Mouse (Mus musculus) liver, postnatal 0 days (tissue): ENCODE data around the gene Acacb. TPM values are rescaled to one million over a fixed set of nuclear protein-coding genes. Genes with fewer than 3 reads are reported as not detected.
A peak's percentile ranks its signal among the peaks of the same experiment; 100 is the strongest.

ENCODE experiments used
- ATAC-seq: fragments of 200-750 bp; cut with Nextera tagmentation; 2 replicates; pipeline ENCODE4 v1.8.0; 2017; ENCODE audit warnings: mild to moderate bottlenecking, moderate library complexity
- DNase-seq: peaks from one replicate; pipeline ENCODE4 v3.0.0-alpha.2; 2016
- H3K27ac ChIP-seq: fragments of 300-500 bp; sonication (generic); 2 replicates; pipeline ENCODE4 v1.5.1; 2014; ENCODE audit warnings: antibody characterized with exemption, moderate library complexity, mild to moderate bottlenecking, low read depth
- H3K27me3 ChIP-seq: fragments of 300-500 bp; sonication (generic); 2 replicates; pipeline ENCODE4 v1.6.1; 2014; ENCODE audit warnings: low read length, control low read depth, mixed read lengths; ENCODE audit not compliant: insufficient read depth
- H3K36me3 ChIP-seq: fragments of 300-500 bp; sonication (generic); replicated peaks from 2 replicates; pipeline ENCODE4 v1.6.1; 2014; ENCODE audit warnings: mild to moderate bottlenecking, control low read depth, low read length, moderate library complexity, mixed read lengths; ENCODE audit not compliant: insufficient read depth
- H3K4me1 ChIP-seq: fragments of 300-500 bp; sonication (generic); 2 replicates; pipeline ENCODE4 v1.6.1; 2014; ENCODE audit warnings: antibody characterized with exemption, mild to moderate bottlenecking, control low read depth; ENCODE audit not compliant: insufficient read depth
- H3K4me2 ChIP-seq: fragments of 300-500 bp; sonication (generic); 2 replicates; pipeline ENCODE4 v1.6.1; 2014; ENCODE audit warnings: low read depth, mild to moderate bottlenecking, low read length, moderate library complexity, mixed read lengths
- H3K4me3 ChIP-seq: fragments of 300-500 bp; sonication (generic); 2 replicates; pipeline ENCODE4 v1.5.1; 2014; ENCODE audit warnings: low read depth, low read length
- H3K9ac ChIP-seq: fragments of 300-500 bp; sonication (generic); replicated peaks from 2 replicates; pipeline ENCODE4 v1.6.1; 2014; ENCODE audit warnings: mild to moderate bottlenecking, moderate library complexity
- H3K9me3 ChIP-seq: fragments of 300-500 bp; sonication (generic); 2 replicates; pipeline ENCODE4 v1.6.1; 2016; ENCODE audit warnings: mild to moderate bottlenecking, control low read depth, low read length, mixed read lengths
- CTCF ChIP-seq: sonication (generic); IDR thresholded peaks from 2 replicates; pipeline ENCODE4 v1.5.1; 2016; ENCODE audit warnings: antibody characterized with exemption, low read depth
- EP300 ChIP-seq: IDR thresholded peaks from 2 replicates; pipeline ENCODE4 v1.6.1; 2016; ENCODE audit warnings: antibody characterized with exemption, low read depth, mild to moderate bottlenecking
- WGBS: fragments of 180-500 bp; shearing (Covaris S2); extraction: QIAGEN DNeasy Blood & Tissue Kit; methylation state at CpG from one replicate; pipeline ENCODE4 v1.1.7; 2014; ENCODE audit not compliant: insufficient replicate concordance; 5-methylcytosine and 5-hydroxymethylcytosine counted together
- polyA plus RNA-seq: library from polyadenylated mRNA; unstranded; fragments of >200 nt; fragmentation: Nextera tagmentation; extraction: Ambion mirVana; gene quantifications from 2 replicates; pipeline ENCODE4 v1.2.1, GENCODE M21; 2015

The Acacb gene
- polyA plus RNA-seq, 1 experiment from 2014 or later: 1.2 TPM

DNA sequence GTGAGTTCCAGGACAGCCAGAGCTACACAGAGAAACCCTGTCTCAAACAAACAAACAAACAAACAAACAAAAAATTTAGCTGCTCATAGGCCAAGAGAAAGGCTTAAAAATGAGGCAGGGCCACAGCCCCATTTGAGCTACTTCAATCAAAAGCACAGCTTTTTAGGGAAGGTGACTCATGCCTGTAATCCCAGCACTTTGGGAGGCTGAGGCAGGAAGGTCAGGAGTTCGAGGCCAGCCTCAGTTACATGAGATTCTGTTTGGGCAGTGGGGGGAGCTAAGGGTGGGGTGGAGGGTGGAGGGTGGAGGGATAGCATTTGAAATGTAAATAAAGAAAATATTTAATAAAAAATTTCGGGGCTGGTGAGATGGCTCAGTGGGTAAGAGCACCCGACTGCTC, 26.6 kb downstream of the Acacb start:
- DNase-seq (no peak), ATAC-seq (no peak)
- Histone ChIP-seq H3K9ac (no peak overlapping the region), H3K4me3 (no peak overlapping the region), H3K4me1 (peaks cover 16% of the 10 kb centered on the region), H3K4me2 (no peak overlapping the region), H3K36me3 (no peaks in the 10 kb centered on the region; the same call in 1 of the 2 replicates), H3K27ac (no peak overlapping the region), H3K9me3 (no peaks in the 10 kb centered on the region), H3K27me3 (no peaks in the 10 kb centered on the region)
- WGBS: 85% methylated on average over 3 of the region's 3 CpGs
- TF ChIP-seq CTCF: no peak

DNA sequence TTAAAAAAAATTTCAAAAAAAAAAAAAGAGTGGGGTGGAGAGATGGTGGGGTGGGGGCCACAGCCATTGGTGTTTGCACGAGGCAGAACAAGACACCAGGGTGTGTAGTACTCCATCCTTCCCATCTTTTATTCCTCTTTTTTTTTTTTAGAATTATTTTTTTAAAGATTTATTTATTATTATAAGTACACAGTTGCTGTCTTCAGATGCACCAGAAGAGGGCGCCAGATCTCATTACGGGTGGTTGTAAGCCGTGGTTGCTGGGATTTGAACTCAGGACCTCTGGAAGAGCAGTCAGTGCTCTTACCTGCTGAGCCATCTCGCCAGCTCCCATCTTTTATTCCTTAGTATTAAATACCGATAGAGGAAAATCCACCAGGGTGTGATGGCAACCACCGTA, 27.1 kb downstream of the Acacb start:
- ATAC-seq: no peak
- Histone ChIP-seq H3K4me3 (no peak overlapping the region), H3K9ac (no peak overlapping the region), H3K27me3 (no peaks in the 10 kb centered on the region), H3K27ac (no peak overlapping the region), H3K36me3 (no peaks in the 10 kb centered on the region; the same call in 1 of the 2 replicates), H3K4me1 (peaks cover 16% of the 10 kb centered on the region), H3K4me2 (no peak overlapping the region), H3K9me3 (no peaks in the 10 kb centered on the region)
- DNase-seq: no peak
- WGBS: 62% methylated on average over 7 of the region's 7 CpGs
- TF ChIP-seq CTCF (peak; percentile 36), EP300 (no peak)

DNA sequence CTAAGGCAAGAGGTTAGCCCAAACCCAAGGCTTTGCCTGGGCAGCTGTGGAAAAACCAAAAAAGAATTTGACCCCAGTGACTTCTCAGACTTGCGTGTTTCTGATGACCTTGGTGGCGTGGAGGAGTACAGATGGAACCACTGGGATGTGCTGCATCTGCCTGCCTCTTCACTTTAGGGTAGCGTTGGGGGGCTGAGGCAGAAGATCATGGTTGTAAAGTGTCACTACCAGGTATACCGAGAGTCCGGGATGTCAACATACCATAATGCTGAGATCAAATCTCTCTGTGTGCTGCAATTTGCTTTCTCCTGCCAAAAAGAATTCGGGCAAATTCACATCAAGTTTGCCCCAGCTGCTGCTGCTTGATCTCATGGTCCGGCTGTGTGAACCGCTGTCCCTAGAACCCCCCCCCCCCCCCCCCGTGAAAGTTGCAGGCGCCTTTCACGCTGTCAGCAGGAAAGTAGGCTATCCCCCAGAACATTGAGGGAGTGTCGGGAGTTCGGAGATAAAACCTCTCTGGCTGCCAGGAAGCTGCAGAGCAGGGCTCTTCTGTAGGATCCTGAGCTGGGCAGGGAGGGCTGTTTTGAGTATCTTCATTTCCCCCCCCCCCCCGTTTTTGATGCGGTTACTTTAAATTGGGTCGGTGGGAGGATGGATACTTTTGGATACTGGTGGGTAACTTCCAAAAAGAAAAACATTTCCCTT, 27.7 kb downstream of the Acacb start:
- Histone ChIP-seq H3K9me3 (no peaks in the 10 kb centered on the region), H3K9ac (no peak overlapping the region), H3K27me3 (no peaks in the 10 kb centered on the region), H3K27ac (no peak overlapping the region; the same call in 1 of the 2 replicates), H3K36me3 (no peaks in the 10 kb centered on the region), H3K4me2 (peak overlapping the region; percentile 51; the same call in 1 of the 2 replicates), H3K4me3 (no peak overlapping the region), H3K4me1 (peaks cover 16% of the 10 kb centered on the region)
- TF ChIP-seq CTCF: 0 out of 2 replicates have a peak, but pooled peaks have one; percentile 0
- no peak for TF ChIP-seq EP300
- DNase-seq (no peak), ATAC-seq (no peak)
- 26% methylated on average over 15 of the region's 16 CpGs for WGBS

DNA sequence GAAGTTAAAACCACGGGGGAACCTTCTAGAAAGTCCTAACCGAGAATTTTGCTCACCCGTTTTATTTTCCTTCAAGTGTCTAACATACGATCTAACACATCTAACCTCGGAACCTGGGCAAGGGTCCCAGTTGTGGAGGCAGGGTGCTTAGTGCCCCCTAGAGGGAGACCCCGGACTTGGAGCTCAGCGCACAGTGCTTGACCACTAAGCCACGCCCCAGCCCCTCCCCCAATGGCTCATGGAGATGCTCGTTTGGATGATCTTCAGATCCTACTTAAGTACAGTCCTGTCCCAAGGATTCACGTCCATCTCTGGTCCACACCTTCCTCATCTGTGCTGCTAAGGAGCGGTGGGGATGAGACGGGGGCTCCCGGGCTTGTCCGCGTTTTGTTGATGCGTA, 28.3 kb downstream of the Acacb start:
- Histone ChIP-seq H3K4me2 (peak overlapping the region; percentile 51), H3K9ac (no peak overlapping the region), H3K4me3 (no peak overlapping the region), H3K27me3 (no peaks in the 10 kb centered on the region), H3K36me3 (no peaks in the 10 kb centered on the region), H3K9me3 (no peaks in the 10 kb centered on the region), H3K27ac (no peak overlapping the region; the same call in 1 of the 2 replicates), H3K4me1 (peaks cover 16% of the 10 kb centered on the region)
- DNase-seq (peak; percentile 62), ATAC-seq (no peak)
- 15% methylated on average over 16 of the region's 16 CpGs for WGBS
- TF ChIP-seq EP300 (no peak), CTCF (peak; percentile 45)

- TF ChIP-seq EP300 (no peak), CTCF (no peak)
- DNase-seq (peak; percentile 94), ATAC-seq (peak; percentile 99)
- H3K4me1 ChIP-seq: peaks cover 16% of the 10 kb centered on the region
- peak overlapping the region; percentile 62 for H3K27ac ChIP-seq
- peak overlapping the region; percentile 86 for H3K4me2 ChIP-seq
- no peaks in the 10 kb centered on the region for H3K27me3 ChIP-seq
- WGBS: 1% methylated on average over 26 of the region's 26 CpGs
- peak overlapping the region; percentile 62 for H3K9ac ChIP-seq
- no peaks in the 10 kb centered on the region for H3K9me3 ChIP-seq
- peak overlapping the region; percentile 56 for H3K4me3 ChIP-seq
- no peaks in the 10 kb centered on the region for H3K36me3 ChIP-seq
Observed at GRCm38 (mm10) chr5:114175596-114176171, 29.3 kb downstream of the Acacb start.

- Histone ChIP-seq H3K4me3 (peak overlapping the region; percentile 56; the same call in 1 of the 2 replicates), H3K9me3 (no peaks in the 10 kb centered on the region), H3K27me3 (no peaks in the 10 kb centered on the region), H3K36me3 (no peaks in the 10 kb centered on the region), H3K27ac (no peak overlapping the region), H3K4me2 (peak overlapping the region; percentile 86), H3K4me1 (peaks cover 16% of the 10 kb centered on the region), H3K9ac (peak overlapping the region; percentile 62; the same call in 1 of the 2 replicates)
- ATAC-seq: no peak
- 61% methylated on average over 8 of the region's 8 CpGs for WGBS
- TF ChIP-seq EP300 (no peak), CTCF (peak; percentile 34; the same call in 1 of the 2 replicates)
- no peak for DNase-seq
Observed at GRCm38 (mm10) chr5:114176548-114177400, 30.4 kb downstream of the Acacb start.
